Mouse (Mus musculus): ENCODE measurements around the gene Cpn2.

DNA sequence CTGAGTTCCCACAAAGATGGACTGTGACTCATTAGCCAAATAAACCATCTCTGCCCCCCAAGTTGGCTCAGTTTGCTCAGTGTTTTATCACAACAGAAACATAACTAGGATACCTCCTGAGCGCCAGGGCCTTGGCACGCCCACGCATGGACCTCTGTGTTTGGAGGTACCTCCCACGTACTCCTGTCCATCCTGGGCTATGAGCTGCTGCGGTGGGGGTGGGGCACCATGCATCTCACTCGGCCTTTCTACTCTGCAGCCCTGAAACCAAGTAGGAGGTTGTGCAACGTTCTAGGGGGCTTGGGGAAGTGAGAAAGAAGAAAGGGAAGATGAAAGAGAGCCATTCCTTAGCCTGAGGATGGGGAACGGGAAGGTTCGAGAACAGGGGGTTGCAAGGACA is 9.6 kb downstream of the Cpn2 start:
- TF ChIP-seq CTCF (IDR thresholded peaks at IDR 0.05; ENCODE audit: low read depth) (no peak), EP300 (IDR thresholded peaks at IDR 0.05; ENCODE audit: low read depth) (no peak)

Data from liver, embryonic 14.5 days (tissue).